Mouse (Mus musculus): ENCODE measurements around the gene Josd1. TPM values are rescaled to one million over a fixed set of nuclear protein-coding genes. Genes with fewer than 3 reads are reported as not detected.
A peak's percentile ranks its signal among the peaks of the same experiment; 100 is the strongest.

Josd1 gene
- polyA plus RNA-seq, 1 experiment from 2014 or later: 12.2 TPM

DNA sequence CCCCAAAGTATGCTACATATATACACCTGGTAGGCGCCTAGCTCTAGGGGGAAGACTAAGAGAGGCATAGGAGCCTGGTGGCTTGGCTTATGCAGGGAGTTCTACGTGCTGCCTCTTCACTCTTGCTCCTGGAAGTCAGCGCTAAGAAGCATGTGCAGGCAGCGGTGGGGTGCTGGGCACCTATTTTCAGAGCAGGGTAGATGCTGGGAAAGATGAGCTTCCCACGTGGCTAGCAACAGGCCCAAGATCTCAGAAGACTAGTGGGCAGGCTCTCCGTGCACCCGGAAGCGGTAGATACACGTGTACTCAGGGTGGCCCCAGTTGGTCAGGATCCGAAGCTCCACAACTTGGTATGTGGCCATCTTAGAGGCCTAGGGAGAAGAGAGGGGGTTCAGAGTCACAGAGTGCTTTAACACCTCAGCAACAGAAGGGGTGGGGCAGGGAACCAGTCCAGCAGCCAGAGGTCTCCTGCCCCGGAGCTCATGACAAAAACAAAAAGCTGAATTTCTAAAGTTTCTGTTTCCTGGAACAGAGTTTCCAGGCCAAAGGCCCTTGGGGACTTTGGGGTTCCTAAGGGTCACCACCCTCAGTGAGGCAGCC is 37.6 kb upstream of the Josd1 start:
- peaks cover 2% of the 10 kb centered on the region; the same call in 1 of the 2 replicates for H3K36me3 ChIP-seq (ENCODE audit: control insufficient read depth, insufficient read depth, low read length)
- H3K4me3 ChIP-seq (ENCODE audit: low read depth, low read length): no peak overlapping the region
- H3K27ac ChIP-seq (ENCODE audit: low read depth, low read length): no peak overlapping the region
- no peaks in the 10 kb centered on the region for H3K4me1 ChIP-seq (replicated peaks; ENCODE audit: control insufficient read depth, insufficient read depth, low read length)
- H3K27me3 ChIP-seq (ENCODE audit: control insufficient read depth, insufficient read depth, low read length): no peaks in the 10 kb centered on the region
- no peak overlapping the region for H3K9ac ChIP-seq (ENCODE audit: low read depth, low read length)
- ATAC-seq (ENCODE audit: low FRiP score) (no peak), DNase-seq (ENCODE audit: low spot score) (no peak)
- H3K9me3 ChIP-seq (ENCODE audit: control insufficient read depth, low read length): no peaks in the 10 kb centered on the region
- WGBS: 90% methylated on average over 11 of the region's 11 CpGs
- no peak overlapping the region for H3K4me2 ChIP-seq (replicated peaks; ENCODE audit: low read depth, low read length)

DNA sequence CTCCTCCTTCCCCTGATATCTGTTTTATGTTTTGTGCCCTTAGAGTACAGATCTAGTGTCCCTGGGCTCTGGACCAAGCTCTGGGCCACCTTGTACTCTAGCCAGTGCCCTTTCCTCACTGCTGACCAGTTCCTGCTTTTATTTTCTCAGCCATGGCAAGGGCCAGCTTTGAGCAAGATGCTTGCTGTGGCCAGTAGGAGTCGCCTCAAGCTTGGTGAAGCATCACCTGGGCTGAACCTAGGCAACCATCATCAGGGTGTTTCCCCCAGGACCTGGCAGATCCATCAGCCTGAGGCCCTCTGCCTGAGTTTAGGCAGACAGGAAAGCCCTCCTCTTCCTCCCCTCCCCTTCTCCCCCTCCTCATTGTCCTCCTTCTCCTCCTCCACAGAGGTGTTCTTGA is 35.7 kb upstream of the Josd1 start:
- WGBS: 38% methylated on average over 1 of the region's 1 CpGs
- Histone ChIP-seq H3K27me3 (ENCODE audit: control insufficient read depth, insufficient read depth, low read length) (no peaks in the 10 kb centered on the region), H3K9ac (ENCODE audit: low read depth, low read length) (no peak overlapping the region), H3K27ac (ENCODE audit: low read depth, low read length) (no peak overlapping the region), H3K4me1 (replicated peaks; ENCODE audit: control insufficient read depth, insufficient read depth, low read length) (no peaks in the 10 kb centered on the region), H3K4me2 (replicated peaks; ENCODE audit: low read depth, low read length) (no peak overlapping the region), H3K36me3 (ENCODE audit: control insufficient read depth, insufficient read depth, low read length) (peaks cover 5% of the 10 kb centered on the region; the same call in 1 of the 2 replicates), H3K9me3 (ENCODE audit: control insufficient read depth, low read length) (no peaks in the 10 kb centered on the region), H3K4me3 (ENCODE audit: low read depth, low read length) (no peak overlapping the region)
- DNase-seq (ENCODE audit: low spot score) (peak; percentile 34), ATAC-seq (ENCODE audit: low FRiP score) (no peak)

DNA sequence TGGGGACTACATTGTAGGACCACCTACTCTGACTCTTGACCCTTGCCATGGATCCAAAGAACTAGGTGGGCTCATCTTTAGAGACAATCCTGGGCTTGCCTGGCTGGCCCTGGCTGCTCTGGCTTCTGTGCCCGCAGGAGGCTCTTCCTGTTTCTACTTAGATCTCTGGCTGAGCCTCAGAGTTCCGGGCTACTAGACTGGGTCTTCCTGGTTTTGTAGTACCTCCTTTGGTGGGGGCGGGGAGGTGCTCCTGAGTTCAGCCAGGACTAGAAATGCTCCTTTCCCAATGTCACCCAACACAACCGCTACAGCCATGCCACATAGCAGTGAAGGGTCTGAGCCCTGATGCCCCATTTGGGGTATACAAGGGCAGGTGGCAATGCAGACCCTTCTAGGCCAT is 33.1 kb upstream of the Josd1 start:
- Histone ChIP-seq H3K9ac (ENCODE audit: low read depth, low read length) (no peak overlapping the region), H3K9me3 (ENCODE audit: control insufficient read depth, low read length) (no peaks in the 10 kb centered on the region), H3K27me3 (ENCODE audit: control insufficient read depth, insufficient read depth, low read length) (no peaks in the 10 kb centered on the region), H3K4me3 (ENCODE audit: low read depth, low read length) (no peak overlapping the region), H3K4me1 (replicated peaks; ENCODE audit: control insufficient read depth, insufficient read depth, low read length) (no peaks in the 10 kb centered on the region), H3K27ac (ENCODE audit: low read depth, low read length) (no peak overlapping the region), H3K4me2 (replicated peaks; ENCODE audit: low read depth, low read length) (no peak overlapping the region), H3K36me3 (ENCODE audit: control insufficient read depth, insufficient read depth, low read length) (peaks cover 7% of the 10 kb centered on the region; the same call in 1 of the 2 replicates)
- ATAC-seq (ENCODE audit: low FRiP score) (no peak), DNase-seq (ENCODE audit: low spot score) (no peak)
- WGBS: 82% methylated on average over 4 of the region's 4 CpGs

DNA sequence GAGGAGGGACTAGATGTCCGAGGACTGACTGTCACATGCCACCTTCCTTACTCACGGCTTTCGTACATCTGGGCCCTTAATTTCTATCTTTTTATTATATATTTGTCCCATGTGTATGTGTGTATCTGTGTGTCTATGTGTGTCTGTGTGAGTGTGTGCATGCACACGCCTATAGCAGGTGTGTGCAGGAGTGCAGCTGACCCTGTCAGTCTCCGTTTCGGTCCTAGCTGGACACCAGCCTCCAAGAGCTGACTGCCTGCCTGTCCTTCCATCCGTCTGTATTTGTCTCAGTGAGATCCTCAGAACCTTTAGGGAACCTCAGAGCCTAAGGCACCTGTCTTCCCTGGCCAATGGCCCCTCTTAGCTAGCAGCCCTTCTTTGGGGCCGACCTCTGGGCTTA is 32.5 kb upstream of the Josd1 start:
- Histone ChIP-seq H3K4me1 (replicated peaks; ENCODE audit: control insufficient read depth, insufficient read depth, low read length) (no peaks in the 10 kb centered on the region), H3K27ac (ENCODE audit: low read depth, low read length) (no peak overlapping the region), H3K9ac (ENCODE audit: low read depth, low read length) (no peak overlapping the region), H3K4me2 (replicated peaks; ENCODE audit: low read depth, low read length) (no peak overlapping the region), H3K36me3 (ENCODE audit: control insufficient read depth, insufficient read depth, low read length) (peaks cover 7% of the 10 kb centered on the region; the same call in 1 of the 2 replicates), H3K9me3 (ENCODE audit: control insufficient read depth, low read length) (no peaks in the 10 kb centered on the region), H3K27me3 (ENCODE audit: control insufficient read depth, insufficient read depth, low read length) (no peaks in the 10 kb centered on the region), H3K4me3 (ENCODE audit: low read depth, low read length) (no peak overlapping the region)
- ATAC-seq (ENCODE audit: low FRiP score) (no peak), DNase-seq (ENCODE audit: low spot score) (no peak)
- 93% methylated on average over 8 of the region's 8 CpGs for WGBS

DNA sequence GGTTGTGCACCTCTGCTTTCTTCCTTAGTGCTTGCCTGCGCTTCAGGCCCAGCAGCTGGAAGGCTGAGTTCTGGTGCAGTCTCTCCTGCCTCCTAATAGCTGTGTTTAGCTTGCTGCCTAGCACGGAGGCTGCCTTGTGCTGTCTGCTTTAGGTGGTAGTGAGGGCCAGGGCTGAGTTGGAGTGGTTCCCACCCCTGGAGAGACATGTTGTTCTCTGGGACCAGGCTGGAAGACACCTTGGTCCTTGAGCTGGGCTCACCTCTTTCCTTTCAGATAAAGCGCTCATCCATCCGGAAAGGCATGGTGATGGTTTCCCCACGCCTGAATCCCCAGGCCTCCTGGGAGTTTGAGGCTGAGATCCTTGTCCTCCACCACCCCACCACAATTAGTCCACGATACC is 29.0 kb upstream of the Josd1 start:
- H3K27me3 ChIP-seq (ENCODE audit: control insufficient read depth, insufficient read depth, low read length): no peaks in the 10 kb centered on the region
- WGBS: 85% methylated on average over 6 of the region's 6 CpGs
- H3K4me2 ChIP-seq (replicated peaks; ENCODE audit: low read depth, low read length): no peak overlapping the region
- H3K27ac ChIP-seq (ENCODE audit: low read depth, low read length): no peak overlapping the region
- peaks cover 11% of the 10 kb centered on the region; the same call in 1 of the 2 replicates for H3K36me3 ChIP-seq (ENCODE audit: control insufficient read depth, insufficient read depth, low read length)
- H3K9me3 ChIP-seq (ENCODE audit: control insufficient read depth, low read length): no peaks in the 10 kb centered on the region
- DNase-seq (ENCODE audit: low spot score): no peak
- H3K4me1 ChIP-seq (replicated peaks; ENCODE audit: control insufficient read depth, insufficient read depth, low read length): no peaks in the 10 kb centered on the region
- ATAC-seq (ENCODE audit: low FRiP score): no peak
- no peak overlapping the region for H3K9ac ChIP-seq (ENCODE audit: low read depth, low read length)
- no peak overlapping the region for H3K4me3 ChIP-seq (ENCODE audit: low read depth, low read length)

DNA sequence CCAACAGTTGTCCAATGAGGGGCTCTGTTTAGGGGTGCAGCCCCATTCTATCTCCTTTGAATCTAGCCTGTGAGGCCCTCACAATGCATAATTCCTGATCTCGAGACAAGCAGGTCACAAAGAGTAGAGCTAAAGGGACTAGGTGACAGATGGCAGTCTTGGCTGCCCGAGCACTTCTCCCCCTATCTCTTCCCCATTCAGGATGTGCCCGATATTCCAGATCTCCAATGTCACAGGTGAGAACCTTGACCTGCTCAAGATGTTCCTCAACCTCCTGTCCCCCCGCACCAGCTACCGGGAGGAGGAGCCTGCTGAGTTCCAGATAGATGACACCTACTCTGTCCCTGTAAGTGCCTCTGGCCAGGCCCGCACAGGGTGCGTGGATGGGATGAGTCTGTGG is 27.9 kb upstream of the Josd1 start:
- 90% methylated on average over 7 of the region's 7 CpGs for WGBS

DNA sequence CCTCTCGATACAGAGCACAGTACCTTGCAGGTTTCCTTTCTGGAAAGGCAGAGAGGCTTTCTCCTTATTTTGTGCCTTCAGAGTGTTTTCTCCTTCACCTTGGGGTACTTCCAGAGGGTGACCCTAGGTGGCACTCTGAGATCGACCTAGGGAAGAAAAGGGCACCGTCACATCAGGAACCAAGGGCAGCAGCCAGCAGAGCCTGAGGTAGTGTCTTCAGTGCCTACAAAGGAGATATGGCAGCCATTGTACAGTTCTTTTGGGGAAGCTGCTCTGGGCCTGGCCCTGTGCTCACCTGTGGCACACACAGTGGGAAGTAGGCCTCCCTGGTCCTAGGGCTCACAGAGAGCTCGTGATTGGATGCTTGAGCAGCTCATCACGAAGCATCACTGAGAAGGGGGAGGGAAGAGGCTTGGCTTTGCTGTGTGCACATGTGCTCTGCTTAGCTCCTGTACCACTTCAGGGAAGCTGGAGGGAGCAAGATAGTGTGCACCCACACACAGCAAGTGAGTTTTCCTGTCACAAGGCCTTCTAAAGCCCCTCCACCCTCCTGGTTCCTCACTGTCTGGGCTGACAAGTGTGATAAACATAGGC is 20.6 kb upstream of the Josd1 start:
- ATAC-seq (ENCODE audit: low FRiP score): no peak
- H3K9ac ChIP-seq (ENCODE audit: low read depth, low read length): no peak overlapping the region
- no peaks in the 10 kb centered on the region for H3K9me3 ChIP-seq (ENCODE audit: control insufficient read depth, low read length)
- H3K4me2 ChIP-seq (replicated peaks; ENCODE audit: low read depth, low read length): no peak overlapping the region
- H3K27ac ChIP-seq (ENCODE audit: low read depth, low read length): no peak overlapping the region
- no peaks in the 10 kb centered on the region for H3K27me3 ChIP-seq (ENCODE audit: control insufficient read depth, insufficient read depth, low read length)
- H3K36me3 ChIP-seq (ENCODE audit: control insufficient read depth, insufficient read depth, low read length): 0 out of 2 replicates have a peak, but pooled peaks cover 7% of the 10 kb centered on the region
- H3K4me1 ChIP-seq (replicated peaks; ENCODE audit: control insufficient read depth, insufficient read depth, low read length): no peaks in the 10 kb centered on the region
- DNase-seq (ENCODE audit: low spot score): no peak
- H3K4me3 ChIP-seq (ENCODE audit: low read depth, low read length): no peak overlapping the region
- WGBS: 92% methylated on average over 5 of the region's 5 CpGs

More for the DNA sequence above, 27.9 kb upstream of the Josd1 start:
- no peak overlapping the region for H3K4me3 ChIP-seq (ENCODE audit: low read depth, low read length)
- no peaks in the 10 kb centered on the region for H3K4me1 ChIP-seq (replicated peaks; ENCODE audit: control insufficient read depth, insufficient read depth, low read length)
- H3K27ac ChIP-seq (ENCODE audit: low read depth, low read length): no peak overlapping the region
- H3K4me2 ChIP-seq (replicated peaks; ENCODE audit: low read depth, low read length): no peak overlapping the region
- no peaks in the 10 kb centered on the region for H3K9me3 ChIP-seq (ENCODE audit: control insufficient read depth, low read length)
- ATAC-seq (ENCODE audit: low FRiP score) (no peak), DNase-seq (ENCODE audit: low spot score) (no peak)
- H3K9ac ChIP-seq (ENCODE audit: low read depth, low read length): no peak overlapping the region
- H3K27me3 ChIP-seq (ENCODE audit: control insufficient read depth, insufficient read depth, low read length): no peaks in the 10 kb centered on the region
- H3K36me3 ChIP-seq (ENCODE audit: control insufficient read depth, insufficient read depth, low read length): peaks cover 11% of the 10 kb centered on the region; the same call in 1 of the 2 replicates

DNA sequence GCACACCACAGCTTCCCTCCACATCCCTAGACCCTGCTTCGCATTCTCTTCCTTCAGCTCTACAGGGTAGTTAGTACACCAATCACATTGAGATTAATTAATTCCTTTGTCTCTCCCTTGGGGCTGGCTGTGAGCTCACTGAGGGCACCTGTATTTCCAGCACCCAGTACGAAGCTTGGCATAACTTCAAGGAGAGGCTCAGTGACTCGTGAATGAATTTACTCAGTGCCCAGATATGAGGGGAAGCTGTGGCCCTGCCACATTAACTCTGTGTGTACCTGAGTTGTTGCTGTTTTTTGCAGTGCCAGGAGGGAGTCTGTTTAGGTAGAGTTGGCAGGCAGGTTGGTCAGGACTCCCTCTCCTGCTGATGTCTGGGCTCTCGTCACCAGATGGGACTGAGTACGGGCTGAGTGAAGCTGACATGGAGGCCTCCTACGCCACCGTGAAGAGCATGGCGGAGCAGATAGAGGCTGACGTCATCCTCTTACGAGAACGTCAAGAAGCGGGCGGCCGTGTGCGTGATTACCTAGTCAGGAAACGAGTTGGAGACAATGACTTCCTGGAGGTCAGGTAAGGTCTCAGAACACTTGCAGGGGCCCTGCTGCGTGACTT is 19.0 kb upstream of the Josd1 start:
- Histone ChIP-seq H3K4me3 (ENCODE audit: low read depth, low read length) (no peak overlapping the region), H3K27ac (ENCODE audit: low read depth, low read length) (no peak overlapping the region), H3K9me3 (ENCODE audit: control insufficient read depth, low read length) (no peaks in the 10 kb centered on the region), H3K9ac (ENCODE audit: low read depth, low read length) (no peak overlapping the region), H3K4me1 (replicated peaks; ENCODE audit: control insufficient read depth, insufficient read depth, low read length) (no peaks in the 10 kb centered on the region), H3K36me3 (ENCODE audit: control insufficient read depth, insufficient read depth, low read length) (0 out of 2 replicates have a peak, but pooled peaks cover 3% of the 10 kb centered on the region), H3K27me3 (ENCODE audit: control insufficient read depth, insufficient read depth, low read length) (no peaks in the 10 kb centered on the region), H3K4me2 (replicated peaks; ENCODE audit: low read depth, low read length) (no peak overlapping the region)
- DNase-seq (ENCODE audit: low spot score) (no peak), ATAC-seq (ENCODE audit: low FRiP score) (no peak)
- WGBS: 91% methylated on average over 17 of the region's 17 CpGs
